Mouse (Mus musculus) left cerebral cortex, postnatal 25 days (tissue): Measurements from ENCODE around the gene Gm16440. TPM values are rescaled to one million over a fixed set of nuclear protein-coding genes. Genes with fewer than 3 reads are reported as not detected.
"Not testable (repeated sequence)": the region's sequence is repeated elsewhere in the genome, so short reads cannot be mapped to it uniquely, and the experiment has no call there.

Experiments used
- DNase-seq, 2 experiments: peaks; one replicate each; pipeline ENCODE4 v3.0.0; 2022; ENCODE audit warnings: low spot score in 2 of 2, mixed read lengths in 1 of 2
- intact Hi-C: fragments of 180-260 bp; cut with DNase I; formaldehyde crosslinking; loops from one replicate; pipeline ENCODE4 v1.15.1; 2025
- total RNA-seq, 2 experiments: library from RNA; stranded (reverse); gene quantifications; 2 replicates each; pipeline ENCODE4 v1.2.3; 2021

Gm16440 gene
- total RNA-seq, result not detected

GRCm38 (mm10) chr14:6390219-6390618 is at the start of gene Gm16440:
TSS of gene Gm16440 (minus strand) at chr14:6390319.
- DNase-seq, intact Hi-C loops: not testable (repeated sequence)

- DNase-seq, result peak; percentile 10 to 16
- intact Hi-C loops, result not testable (repeated sequence)
These were observed 36.6 kb upstream of the Gm16440 start for GRCm38 (mm10) chr14:6426766-6427165.

- intact Hi-C loops, result not testable (repeated sequence)
- peak in 1 of 2 experiments; percentile 1 for DNase-seq
These were observed 36.2 kb upstream of the Gm16440 start for GRCm38 (mm10) chr14:6426353-6426752.

GRCm38 (mm10) chr14:6412382-6412781 is 22.3 kb upstream of the Gm16440 start, which contains the start of gene Gm3591:
TSS of gene Gm3591 (minus strand) at chr14:6412482.
- intact Hi-C loops, result not testable (repeated sequence)

GRCm38 (mm10) chr14:6343578-6343977 is 46.5 kb downstream of the Gm16440 start, which contains the start of gene Gm3618:
TSS of gene Gm3618 (minus strand) at chr14:6343678.
- DNase-seq, intact Hi-C loops: not testable (repeated sequence)

More at GRCm38 (mm10) chr14:6412382-6412781, 22.3 kb upstream of the Gm16440 start, which contains the start of gene Gm3591:
- not testable (repeated sequence) for DNase-seq

Other genes with a start within 250 kb of the Gm16440 start
- under 1 TPM; 0.78 TPM for gene Gm21560, start 171.0 kb downstream of the Gm16440 start, total RNA-seq
- gene Gm3411, start 103.1 kb downstream of the Gm16440 start, total RNA-seq, result 1 to 10 TPM; 1.5 to 2.1 TPM
- not detected for gene Gm21103, start 85.5 kb downstream of the Gm16440 start, total RNA-seq
- gene Gm3618, start 46.6 kb downstream of the Gm16440 start, total RNA-seq, result not detected
- under 1 TPM; 0.32 to 0.89 TPM for gene Gm3591, start 22.2 kb upstream of the Gm16440 start, total RNA-seq
- not detected for gene Gm3594, start 54.3 kb upstream of the Gm16440 start, total RNA-seq
- gene Gm8356, start 147.0 kb upstream of the Gm16440 start, total RNA-seq, result not detected
- gene Gm3629, start 200.3 kb upstream of the Gm16440 start, total RNA-seq, result under 1 TPM; 0.39 to 0.85 TPM
- not detected for gene Gm3460, start 232.1 kb upstream of the Gm16440 start, total RNA-seq